Mouse (Mus musculus) common myeloid progenitor, adult 5-6 weeks (primary cell): Measurements from ENCODE around the gene Ly86. TPM values are rescaled to one million over a fixed set of nuclear protein-coding genes. Genes with fewer than 3 reads are reported as not detected.
A peak's percentile ranks its signal among the peaks of the same experiment; 100 is the strongest.

Source experiments
- ATAC-seq: replicated peaks from 2 replicates; pipeline ENCODE4 v1.8.0; 2016; ENCODE audit warnings: low read depth, mild to moderate bottlenecking, moderate TSS enrichment, inconsistent platforms; ENCODE audit not compliant: poor library complexity, severe bottlenecking
- total RNA-seq: library from RNA; stranded (forward); fragments of 200-1000, 187-1606 nt; gene quantifications from 2 replicates; pipeline ENCODE4 v1.2.3, GENCODE M21; 2017

The Ly86 gene
- total RNA-seq, 1 experiment from 2014 or later: 113 TPM

- ATAC-seq: peak; percentile 75
Observed at GRCm38 (mm10) chr13:37347871-37348595, 3.0 kb downstream of the Ly86 start.

- ATAC-seq: no peak
Observed at GRCm38 (mm10) chr13:37349051-37349450, 4.0 kb downstream of the Ly86 start.

DNA sequence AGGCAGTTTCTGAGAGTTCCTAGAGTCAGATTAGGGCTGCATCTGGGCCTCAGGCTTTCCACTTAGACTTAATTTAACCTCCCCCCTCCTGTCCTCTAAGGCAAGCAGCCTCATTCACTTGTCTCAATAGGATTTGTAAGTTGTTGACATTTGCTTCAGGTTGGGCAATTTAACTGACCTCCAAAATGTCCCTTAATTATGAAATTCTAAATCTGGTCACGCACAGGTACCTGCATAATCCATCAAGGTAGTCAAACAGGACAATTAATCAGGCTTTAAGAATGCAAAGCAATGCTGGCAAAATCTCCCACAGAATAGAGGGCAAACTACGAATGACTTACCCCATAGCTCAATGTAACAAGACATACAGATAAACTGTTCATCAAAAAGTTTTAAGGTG lies 8.0 kb downstream of the Ly86 start:
- no peak for ATAC-seq

GRCm38 (mm10) chr13:37353868-37354267 lies 8.9 kb downstream of the Ly86 start:
- ATAC-seq: peak; percentile 53

GRCm38 (mm10) chr13:37354432-37354831 lies 9.4 kb downstream of the Ly86 start:
- peak; percentile 53 for ATAC-seq

DNA sequence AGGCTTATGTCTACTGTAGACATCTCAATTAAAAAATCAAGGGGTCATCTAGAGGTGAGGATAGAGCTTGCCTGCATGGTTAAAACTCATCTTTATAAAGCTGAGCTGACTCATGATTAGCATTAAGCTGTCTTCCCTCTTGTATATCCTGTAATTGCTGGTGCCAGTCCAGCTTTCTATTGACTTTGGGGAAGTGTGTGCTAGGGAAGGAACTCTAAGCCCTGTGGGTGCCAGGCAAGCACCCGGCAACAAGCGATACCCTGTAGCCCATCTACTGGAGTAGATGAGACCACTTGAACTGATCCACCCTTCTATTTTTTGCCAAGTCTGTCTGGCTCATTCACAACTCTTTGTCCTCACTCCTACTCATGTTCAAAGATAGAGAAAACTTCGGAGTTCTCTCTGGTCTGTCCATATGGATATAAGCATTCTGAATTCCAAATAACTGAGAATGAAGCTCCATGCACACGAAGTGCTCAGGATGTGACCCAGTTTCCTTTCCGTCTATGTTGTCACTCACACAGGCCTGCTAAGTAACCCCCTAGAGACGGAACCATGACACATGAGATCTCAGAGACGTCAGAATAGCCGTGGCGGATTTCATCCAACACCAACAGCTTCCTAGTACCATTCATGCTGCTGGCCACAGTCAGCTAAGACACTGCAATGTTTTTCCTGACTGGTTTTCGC lies 10.8 kb downstream of the Ly86 start:
- ATAC-seq: peak; percentile 43; the same call in 1 of the 2 replicates

DNA sequence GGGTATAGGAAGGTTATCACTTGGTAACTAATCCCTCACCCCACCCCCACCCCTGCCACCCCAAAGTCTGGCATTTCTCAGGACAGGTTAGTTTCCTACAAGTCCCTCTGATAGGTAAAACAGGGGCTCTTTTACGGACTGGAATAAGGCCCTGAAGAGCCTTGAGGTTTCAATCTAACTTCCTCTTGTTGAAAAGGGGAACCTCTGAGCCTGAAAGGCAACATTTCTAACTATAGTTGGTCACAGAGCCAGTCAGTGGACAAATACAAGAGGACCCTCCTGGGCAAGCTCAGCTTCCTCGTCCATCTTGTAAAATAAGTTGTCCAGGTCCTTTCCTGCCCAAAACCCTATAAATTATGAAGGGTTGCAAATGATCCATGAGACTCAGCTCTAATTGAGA lies 11.5 kb downstream of the Ly86 start:
- peak; percentile 70 for ATAC-seq

GRCm38 (mm10) chr13:37358112-37358511 lies 13.1 kb downstream of the Ly86 start:
- no peak for ATAC-seq

- no peak for ATAC-seq
Observed at GRCm38 (mm10) chr13:37361249-37361648, 16.2 kb downstream of the Ly86 start.

- no peak for ATAC-seq
Observed at GRCm38 (mm10) chr13:37364351-37364750, 19.3 kb downstream of the Ly86 start.

GRCm38 (mm10) chr13:37376411-37376810 lies 31.4 kb downstream of the Ly86 start:
- no peak for ATAC-seq

DNA sequence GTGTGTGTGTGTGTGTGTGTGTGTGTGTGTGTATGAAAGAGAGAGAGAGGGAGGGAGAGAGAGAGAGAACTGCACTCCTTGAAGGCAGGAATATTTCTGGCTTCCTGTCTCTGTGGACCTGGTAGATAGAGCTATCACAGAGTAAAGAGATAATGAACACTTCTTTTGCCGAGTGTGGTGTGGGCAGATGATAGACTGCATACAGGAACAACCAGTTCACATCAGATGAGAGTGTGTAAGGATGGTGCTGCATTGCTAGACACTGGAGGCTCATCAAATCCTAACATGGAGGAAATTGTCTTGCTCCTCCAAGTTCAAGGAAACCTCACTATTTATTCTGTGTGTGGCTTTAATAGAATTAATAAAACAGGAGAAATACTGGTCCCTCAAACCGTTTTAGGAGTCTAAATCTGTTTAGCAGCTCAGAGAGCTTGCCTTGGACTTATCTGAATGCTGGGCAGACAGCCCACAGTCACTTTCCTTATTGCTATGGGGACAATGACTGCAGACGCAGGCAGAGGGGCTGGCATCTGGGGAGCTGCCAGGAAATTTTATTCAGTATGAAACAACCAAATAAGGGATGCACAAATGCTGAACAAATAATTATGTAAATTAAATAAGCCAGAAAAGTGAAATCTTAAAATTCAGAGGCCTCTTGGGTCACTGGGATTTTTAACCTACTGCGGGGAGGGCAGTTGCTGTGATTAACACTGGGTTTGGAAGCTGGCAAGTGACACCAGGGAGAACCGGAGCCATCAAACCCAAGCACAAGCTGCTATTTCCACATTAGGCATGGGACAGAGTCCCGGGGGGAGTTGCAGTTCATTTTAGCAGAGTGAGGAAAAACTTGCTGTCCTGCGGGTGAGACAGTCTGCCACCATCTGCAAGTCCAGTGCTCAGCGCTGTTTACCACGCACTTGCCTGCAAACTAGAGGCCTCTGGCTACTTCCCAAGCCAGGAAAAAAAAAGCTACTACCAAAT lies 43.5 kb downstream of the Ly86 start:
- no peak for ATAC-seq

DNA sequence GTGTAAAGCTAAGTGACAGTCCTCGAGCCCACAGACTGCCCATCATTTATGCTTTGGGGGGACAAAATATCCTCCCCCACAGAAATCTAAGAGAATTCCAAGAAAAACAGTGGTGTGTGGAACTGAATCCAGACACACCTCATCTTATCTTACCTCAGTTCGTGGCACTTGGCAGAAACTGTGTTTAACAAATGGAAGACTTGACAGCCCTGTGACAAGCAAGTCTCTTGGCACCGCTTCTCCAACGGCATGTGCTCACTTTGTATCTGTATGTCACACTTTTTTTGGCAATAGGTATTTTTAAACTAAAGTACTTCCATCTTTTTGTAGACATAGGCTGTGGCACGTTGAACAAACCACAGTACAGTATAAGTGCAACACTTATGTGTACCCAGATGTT lies 44.3 kb downstream of the Ly86 start:
- no peak for ATAC-seq

GRCm38 (mm10) chr13:37398791-37399190 lies 53.8 kb downstream of the Ly86 start:
- ATAC-seq: no peak

DNA sequence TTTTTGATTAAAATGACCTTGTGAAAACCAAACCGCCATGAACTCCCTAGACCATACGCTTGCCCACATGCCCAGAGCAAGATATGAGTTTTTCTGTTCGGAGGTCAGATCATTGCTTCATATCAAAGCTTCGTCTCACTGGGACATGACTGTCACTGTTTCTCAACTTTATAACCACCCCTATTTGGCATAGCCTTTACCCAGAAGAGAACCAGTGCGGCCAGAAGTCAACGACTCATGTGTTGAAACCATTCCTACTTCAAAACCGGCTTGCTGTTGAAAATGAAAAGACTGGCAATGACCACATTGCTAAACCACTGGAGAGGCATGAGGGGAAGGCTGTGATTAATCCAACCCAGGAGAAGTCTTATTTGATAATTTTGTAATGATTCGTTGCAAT lies 54.3 kb downstream of the Ly86 start:
- ATAC-seq: no peak

DNA sequence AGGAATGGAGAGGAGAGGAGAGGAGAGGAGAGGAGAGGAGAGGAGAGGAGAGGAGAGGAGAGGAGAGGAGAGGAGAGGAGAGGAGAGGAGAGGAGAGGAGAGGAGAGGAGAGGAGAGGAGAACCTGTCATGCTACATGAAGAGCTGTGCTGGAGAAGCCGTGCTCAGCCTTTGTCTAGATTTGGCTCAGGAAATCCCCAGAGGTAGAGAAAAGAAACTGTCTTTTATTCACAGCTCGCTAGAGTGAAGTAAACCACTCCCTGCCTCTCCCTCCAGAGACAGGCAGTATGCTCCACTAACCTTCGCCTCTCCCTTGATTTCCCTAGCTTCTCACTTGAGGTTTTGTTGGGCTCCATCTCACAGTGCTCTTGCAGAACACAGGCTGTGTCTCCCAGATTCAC lies 57.4 kb downstream of the Ly86 start:
- ATAC-seq: no peak

- no peak for ATAC-seq
Observed at GRCm38 (mm10) chr13:37403708-37404107, 58.7 kb downstream of the Ly86 start.

- ATAC-seq: no peak
Observed at GRCm38 (mm10) chr13:37415696-37416095, 70.7 kb downstream of the Ly86 start.

DNA sequence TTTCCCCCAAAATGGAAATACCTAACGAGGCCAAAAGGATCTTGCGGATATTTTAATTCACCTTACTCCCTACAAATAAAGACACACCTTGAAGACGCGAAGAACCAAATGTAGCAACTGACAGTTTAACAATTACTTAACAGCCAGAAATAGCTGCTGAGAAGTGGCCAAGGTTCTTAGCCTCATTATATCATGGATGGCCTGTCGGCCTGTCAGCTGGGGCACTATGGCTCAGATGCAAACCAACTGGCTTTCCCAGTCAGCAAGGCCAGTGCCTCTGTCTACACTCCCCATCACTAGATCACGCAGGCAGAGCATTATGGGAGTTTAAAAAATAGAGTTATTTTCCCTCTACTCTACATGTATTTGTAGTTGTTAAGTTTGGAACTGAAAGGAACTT lies 78.4 kb downstream of the Ly86 start:
- ATAC-seq: no peak

GRCm38 (mm10) chr13:37424904-37425303 lies 79.9 kb downstream of the Ly86 start:
- no peak for ATAC-seq

- ATAC-seq: no peak
Observed at GRCm38 (mm10) chr13:37425406-37425805, 80.4 kb downstream of the Ly86 start.
